Mouse (Mus musculus): ENCODE measurements around the gene Sun2.

GRCm38 (mm10) chr15:79716710-79717109, 25.6 kb downstream of the Sun2 start:
- TF ChIP-seq POLR2A (IDR thresholded peaks at IDR 0.05; ENCODE audit: borderline replicate concordance, extremely low read depth, insufficient read depth, insufficient read length, poor library complexity, severe bottlenecking) (no peak), CTCF (IDR thresholded peaks at IDR 0.05; ENCODE audit: borderline replicate concordance, extremely low read depth, insufficient read depth, insufficient read length) (no peak)
